Mouse (Mus musculus): Measurements from ENCODE around the gene Cyp4f16. TPM values are rescaled to one million over a fixed set of nuclear protein-coding genes. Genes with fewer than 3 reads are reported as not detected.

The Cyp4f16 gene
- polyA plus RNA-seq (2015; fragmentation: Nextera tagmentation; extraction: Ambion mirVana) = 21.5 and 25.9 TPM in 2 replicates

GRCm38 (mm10) chr17:32536051-32536866, at the start of gene Cyp4f16:
Gene Cyp4f16, plus strand, starts transcription at chr17:32536558.

GRCm38 (mm10) chr17:32505851-32506728, 30.3 kb upstream of the Cyp4f16 start, which contains the start of gene Cyp4f17:
Gene Cyp4f17, plus strand, starts transcription at chr17:32506050.

Other genes starting within 250 kb of the Cyp4f16 start
- gene Akap8, start 215.3 kb upstream of the Cyp4f16 start, polyA plus RNA-seq (2015; fragmentation: Nextera tagmentation; extraction: Ambion mirVana) = 29.2 and 46.3 TPM in 2 replicates
- 55.9 and 87.5 TPM in 2 replicates for gene Akap8l, start 186.0 kb upstream of the Cyp4f16 start, polyA plus RNA-seq (2015; fragmentation: Nextera tagmentation; extraction: Ambion mirVana)
- gene Wiz, start 147.1 kb upstream of the Cyp4f16 start, polyA plus RNA-seq (2015; fragmentation: Nextera tagmentation; extraction: Ambion mirVana) = 15.6 and 16.9 TPM in 2 replicates
- 0.80 and 0.92 TPM in 2 replicates for gene Rasal3, start 133.0 kb upstream of the Cyp4f16 start, polyA plus RNA-seq (2015; fragmentation: Nextera tagmentation; extraction: Ambion mirVana)
- 0.97 and 0.98 TPM in 2 replicates for gene Pglyrp2, start 112.4 kb upstream of the Cyp4f16 start, polyA plus RNA-seq (2015; fragmentation: Nextera tagmentation; extraction: Ambion mirVana)
- 0.41 and 0.47 TPM in 2 replicates for gene Cyp4f39, start 83.8 kb upstream of the Cyp4f16 start, polyA plus RNA-seq (2015; fragmentation: Nextera tagmentation; extraction: Ambion mirVana)
- gene Cyp4f17, start 30.5 kb upstream of the Cyp4f16 start, polyA plus RNA-seq (2015; fragmentation: Nextera tagmentation; extraction: Ambion mirVana) = 7.6 and 8.8 TPM in 2 replicates
- not detected in 2 replicates for gene Cyp4f37, start 84.8 kb downstream of the Cyp4f16 start, polyA plus RNA-seq (2015; fragmentation: Nextera tagmentation; extraction: Ambion mirVana)
- not detected in 2 replicates for gene Cyp4f40, start 122.3 kb downstream of the Cyp4f16 start, polyA plus RNA-seq (2015; fragmentation: Nextera tagmentation; extraction: Ambion mirVana)
- 0.94 and 2.4 TPM in 2 replicates for gene Cyp4f15, start 149.1 kb downstream of the Cyp4f16 start, polyA plus RNA-seq (2015; fragmentation: Nextera tagmentation; extraction: Ambion mirVana)

All from adrenal gland, postnatal 0 days (tissue).